Mouse (Mus musculus) kidney, embryonic 16.5 days (tissue): Measurements from ENCODE around the gene Kcnk3. TPM values are rescaled to one million over a fixed set of nuclear protein-coding genes. Genes with fewer than 3 reads are reported as not detected.

Source experiments
- ATAC-seq: fragments of 200-750 bp; cut with Nextera tagmentation; 2 replicates; pipeline ENCODE4 v1.8.0; 2017; ENCODE audit warnings: moderate TSS enrichment; ENCODE audit not compliant: low FRiP score, low TSS enrichment
- H3K27ac ChIP-seq: fragments of 300-500 bp; sonication (generic); 2 replicates; pipeline ENCODE4 v1.5.1; 2014; ENCODE audit warnings: low read length
- H3K27me3 ChIP-seq: fragments of 300-500 bp; sonication (generic); 2 replicates; pipeline ENCODE4 v1.6.1; 2014; ENCODE audit warnings: low read length, control low read depth, mixed read lengths; ENCODE audit not compliant: insufficient read depth
- H3K36me3 ChIP-seq: fragments of 300-500 bp; sonication (generic); 2 replicates; pipeline ENCODE4 v1.6.1; 2014; ENCODE audit warnings: low read length, control low read depth, mixed read lengths; ENCODE audit not compliant: insufficient read depth
- H3K4me1 ChIP-seq: fragments of 300-500 bp; sonication (generic); 2 replicates; pipeline ENCODE4 v1.6.1; 2014; ENCODE audit warnings: low read length, control low read depth, mixed read lengths; ENCODE audit not compliant: insufficient read depth
- H3K4me2 ChIP-seq: fragments of 300-500 bp; sonication (generic); replicated peaks from 2 replicates; pipeline ENCODE4 v1.6.1; 2014; ENCODE audit warnings: low read depth, low read length
- H3K4me3 ChIP-seq: fragments of 300-500 bp; sonication (generic); 2 replicates; pipeline ENCODE4 v1.5.1; 2014; ENCODE audit warnings: mild to moderate bottlenecking, low read length
- H3K9ac ChIP-seq: fragments of 300-500 bp; sonication (generic); replicated peaks from 2 replicates; pipeline ENCODE4 v1.6.1; 2014; ENCODE audit warnings: low read length
- H3K9me3 ChIP-seq: fragments of 300-500 bp; sonication (generic); 2 replicates; pipeline ENCODE4 v1.6.1; 2016; ENCODE audit warnings: low read length, control low read depth
- WGBS: fragments of 180-500 bp; shearing (Covaris S2); extraction: QIAGEN DNeasy Blood & Tissue Kit; methylation state at CpG from one replicate; pipeline ENCODE4 v1.1.7; 2014; 5-methylcytosine and 5-hydroxymethylcytosine counted together
- polyA plus RNA-seq: library from polyadenylated mRNA; unstranded; fragments of >200 nt; fragmentation: Nextera tagmentation; extraction: Ambion mirVana; gene quantifications from 2 replicates; pipeline ENCODE4 v1.2.1, GENCODE M21; 2015

Kcnk3 gene
- polyA plus RNA-seq, 1 experiment from 2014 or later = 5.5 TPM

GRCm38 (mm10) chr5:30617851-30618250 lies 29.9 kb downstream of the Kcnk3 start:
- H3K4me3 ChIP-seq = no peak overlapping the region
- H3K27me3 ChIP-seq = peaks cover 9% of the 10 kb centered on the region
- WGBS = 36% methylated on average over 11 of the region's 11 CpGs
- no peak for ATAC-seq
- H3K36me3 ChIP-seq = no peaks in the 10 kb centered on the region
- no peak overlapping the region for H3K9ac ChIP-seq
- H3K4me1 ChIP-seq = peaks cover 25% of the 10 kb centered on the region
- H3K27ac ChIP-seq = no peak overlapping the region
- H3K9me3 ChIP-seq = no peaks in the 10 kb centered on the region
- no peak overlapping the region for H3K4me2 ChIP-seq

- Histone ChIP-seq H3K4me2 (no peak overlapping the region), H3K4me1 (peaks cover 26% of the 10 kb centered on the region), H3K4me3 (no peak overlapping the region), H3K36me3 (no peaks in the 10 kb centered on the region), H3K27ac (no peak overlapping the region), H3K9ac (no peak overlapping the region), H3K27me3 (peaks cover 11% of the 10 kb centered on the region), H3K9me3 (no peaks in the 10 kb centered on the region)
- ATAC-seq = no peak
- 64% methylated on average over 8 of the region's 8 CpGs for WGBS
Observed at GRCm38 (mm10) chr5:30618376-30619003, 30.5 kb downstream of the Kcnk3 start.

DNA sequence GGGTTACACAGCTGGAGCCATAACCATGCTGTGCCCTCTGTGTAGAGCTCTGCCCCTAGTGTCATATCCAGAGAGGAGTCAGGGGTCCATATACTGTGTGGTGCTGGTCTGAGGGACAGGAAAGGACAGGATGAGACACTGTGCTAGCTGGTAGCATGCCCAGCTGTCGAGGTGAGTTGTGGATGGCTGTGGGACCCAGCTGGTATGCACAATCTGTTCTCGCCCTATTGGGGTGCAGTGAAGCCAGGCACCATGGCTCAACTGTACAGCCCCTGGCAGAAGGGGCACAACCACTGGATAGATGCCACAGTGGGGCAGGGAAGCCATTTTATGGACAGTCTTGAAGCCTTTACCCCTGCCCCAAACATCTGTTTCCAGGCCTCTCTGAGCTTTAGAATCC lies 31.2 kb downstream of the Kcnk3 start:
- Histone ChIP-seq H3K27ac (no peak overlapping the region), H3K9ac (no peak overlapping the region), H3K27me3 (peaks cover 11% of the 10 kb centered on the region), H3K36me3 (no peaks in the 10 kb centered on the region), H3K9me3 (no peaks in the 10 kb centered on the region), H3K4me1 (peaks cover 24% of the 10 kb centered on the region), H3K4me2 (no peak overlapping the region), H3K4me3 (no peak overlapping the region)
- no peak for ATAC-seq
- WGBS = 70% methylated on average over 2 of the region's 2 CpGs

DNA sequence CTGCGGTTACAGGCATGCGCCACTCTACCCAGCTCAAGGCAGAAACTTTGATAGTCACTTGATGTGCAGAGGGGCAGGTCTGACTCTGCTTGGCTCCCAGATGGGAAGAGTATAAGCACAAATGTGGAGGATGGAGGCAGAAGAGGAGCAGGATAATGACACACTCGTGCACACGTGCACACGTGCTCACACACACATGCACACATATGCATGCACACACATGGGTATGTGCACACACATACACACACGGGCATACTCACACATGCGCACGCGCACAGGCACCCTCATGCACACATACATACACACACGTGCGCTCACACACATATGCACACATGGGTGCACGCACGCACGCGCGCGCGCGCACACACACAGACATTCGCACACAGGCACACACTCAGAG lies 32.6 kb downstream of the Kcnk3 start:
- Histone ChIP-seq H3K9me3 (no peaks in the 10 kb centered on the region), H3K27ac (no peak overlapping the region), H3K4me1 (peaks cover 17% of the 10 kb centered on the region), H3K36me3 (no peaks in the 10 kb centered on the region), H3K9ac (no peak overlapping the region), H3K4me2 (no peak overlapping the region), H3K27me3 (peaks cover 11% of the 10 kb centered on the region), H3K4me3 (no peak overlapping the region)
- 98% methylated on average over 20 of the region's 20 CpGs for WGBS
- no peak for ATAC-seq

GRCm38 (mm10) chr5:30621211-30621790 lies 33.3 kb downstream of the Kcnk3 start:
- 91% methylated on average over 9 of the region's 9 CpGs for WGBS
- no peak for ATAC-seq
- H3K4me2 ChIP-seq = no peak overlapping the region
- peaks cover 17% of the 10 kb centered on the region for H3K4me1 ChIP-seq
- H3K27ac ChIP-seq = no peak overlapping the region
- no peaks in the 10 kb centered on the region for H3K9me3 ChIP-seq
- H3K4me3 ChIP-seq = no peak overlapping the region
- H3K27me3 ChIP-seq = peaks cover 11% of the 10 kb centered on the region
- no peak overlapping the region for H3K9ac ChIP-seq
- H3K36me3 ChIP-seq = no peaks in the 10 kb centered on the region

DNA sequence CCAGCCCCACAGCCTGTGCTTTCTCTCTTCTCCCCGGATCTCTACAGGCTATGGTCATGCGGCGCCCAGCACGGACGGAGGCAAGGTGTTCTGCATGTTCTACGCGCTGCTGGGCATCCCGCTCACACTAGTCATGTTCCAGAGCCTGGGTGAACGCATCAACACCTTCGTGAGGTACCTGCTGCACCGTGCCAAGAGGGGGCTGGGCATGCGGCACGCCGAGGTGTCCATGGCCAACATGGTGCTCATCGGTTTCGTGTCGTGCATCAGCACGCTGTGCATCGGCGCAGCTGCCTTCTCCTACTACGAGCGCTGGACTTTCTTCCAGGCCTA lies 33.8 kb downstream of the Kcnk3 start:
- no peaks in the 10 kb centered on the region for H3K36me3 ChIP-seq
- no peaks in the 10 kb centered on the region for H3K9me3 ChIP-seq
- WGBS = 52% methylated on average over 22 of the region's 22 CpGs
- peaks cover 11% of the 10 kb centered on the region for H3K27me3 ChIP-seq
- peak overlapping the region; percentile 66; the same call in 1 of the 2 replicates for H3K9ac ChIP-seq
- H3K4me3 ChIP-seq = peak overlapping the region; percentile 50
- ATAC-seq = no peak; the same call in 1 of the 2 replicates
- H3K4me1 ChIP-seq = peaks cover 17% of the 10 kb centered on the region
- H3K4me2 ChIP-seq = peak overlapping the region; percentile 80
- H3K27ac ChIP-seq = no peak overlapping the region

DNA sequence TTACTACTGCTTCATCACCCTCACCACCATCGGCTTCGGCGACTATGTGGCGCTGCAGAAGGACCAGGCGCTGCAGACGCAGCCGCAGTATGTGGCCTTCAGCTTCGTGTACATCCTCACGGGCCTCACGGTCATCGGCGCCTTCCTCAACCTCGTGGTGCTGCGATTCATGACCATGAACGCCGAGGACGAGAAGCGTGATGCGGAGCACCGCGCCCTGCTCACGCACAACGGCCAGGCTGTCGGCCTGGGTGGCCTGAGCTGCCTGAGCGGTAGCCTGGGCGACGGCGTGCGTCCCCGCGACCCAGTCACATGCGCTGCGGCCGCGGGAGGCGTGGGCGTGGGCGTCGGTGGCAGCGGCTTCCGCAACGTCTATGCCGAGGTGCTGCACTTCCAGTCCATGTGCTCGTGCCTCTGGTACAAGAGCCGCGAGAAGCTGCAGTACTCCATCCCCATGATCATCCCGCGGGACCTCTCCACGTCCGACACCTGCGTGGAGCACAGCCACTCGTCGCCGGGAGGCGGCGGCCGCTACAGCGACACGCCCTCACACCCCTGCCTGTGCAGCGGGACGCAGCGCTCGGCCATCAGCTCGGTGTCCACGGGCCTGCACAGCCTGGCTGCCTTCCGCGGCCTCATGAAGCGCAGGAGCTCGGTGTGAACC lies 34.3 kb downstream of the Kcnk3 start:
- Histone ChIP-seq H3K27me3 (peaks cover 11% of the 10 kb centered on the region), H3K9me3 (no peaks in the 10 kb centered on the region), H3K4me1 (peaks cover 17% of the 10 kb centered on the region), H3K4me2 (peak overlapping the region; percentile 80), H3K4me3 (peak overlapping the region; percentile 50), H3K36me3 (no peaks in the 10 kb centered on the region), H3K27ac (no peak overlapping the region), H3K9ac (peak overlapping the region; percentile 66)
- ATAC-seq = peak; percentile 71
- 3% methylated on average over 69 of the region's 69 CpGs for WGBS

- H3K36me3 ChIP-seq = no peaks in the 10 kb centered on the region
- no peak overlapping the region for H3K27ac ChIP-seq
- peaks cover 17% of the 10 kb centered on the region for H3K4me1 ChIP-seq
- peak overlapping the region; percentile 50 for H3K4me3 ChIP-seq
- peak overlapping the region; percentile 66 for H3K9ac ChIP-seq
- 3% methylated on average over 10 of the region's 10 CpGs for WGBS
- peak; percentile 57 for ATAC-seq
- H3K4me2 ChIP-seq = peak overlapping the region; percentile 80
- no peaks in the 10 kb centered on the region for H3K9me3 ChIP-seq
- H3K27me3 ChIP-seq = peaks cover 11% of the 10 kb centered on the region
Observed at GRCm38 (mm10) chr5:30622841-30623185, 34.8 kb downstream of the Kcnk3 start.

- H3K9ac ChIP-seq = no peak overlapping the region
Observed at GRCm38 (mm10) chr5:30623380-30623779, 35.4 kb downstream of the Kcnk3 start.

GRCm38 (mm10) chr5:30624311-30624710 lies 36.3 kb downstream of the Kcnk3 start:
- no peak overlapping the region for H3K27ac ChIP-seq
- no peaks in the 10 kb centered on the region for H3K9me3 ChIP-seq
- H3K4me2 ChIP-seq = no peak overlapping the region
- WGBS = 38% methylated on average over 1 of the region's 1 CpGs
- peaks cover 11% of the 10 kb centered on the region for H3K27me3 ChIP-seq
- H3K36me3 ChIP-seq = no peaks in the 10 kb centered on the region
- peaks cover 14% of the 10 kb centered on the region for H3K4me1 ChIP-seq
- no peak overlapping the region for H3K9ac ChIP-seq
- ATAC-seq = no peak
- H3K4me3 ChIP-seq = no peak overlapping the region

More at GRCm38 (mm10) chr5:30623380-30623779, 35.4 kb downstream of the Kcnk3 start:
- 65% methylated on average over 2 of the region's 2 CpGs for WGBS
- Histone ChIP-seq H3K9me3 (no peaks in the 10 kb centered on the region), H3K27me3 (peaks cover 11% of the 10 kb centered on the region), H3K4me1 (peaks cover 14% of the 10 kb centered on the region), H3K36me3 (no peaks in the 10 kb centered on the region), H3K4me2 (peak overlapping the region; percentile 80), H3K4me3 (0 out of 2 replicates have a peak overlapping the region, but pooled peaks have one; percentile 50), H3K27ac (no peak overlapping the region)
- no peak for ATAC-seq
